Mouse (Mus musculus) bone marrow, adult 2 months (tissue): ENCODE measurements around the gene Gfpt2.

Source experiments
- CTCF ChIP-seq: fragments of 200-500 bp; IDR thresholded peaks from 2 replicates; pipeline ENCODE4 v1.5.1; 2011; ENCODE audit warnings: low read length, control low read depth; ENCODE audit not compliant: control insufficient read depth, insufficient read depth
- POLR2A ChIP-seq: fragments of 200-500 bp; IDR thresholded peaks from 2 replicates; pipeline ENCODE4 v1.6.1; 2011; ENCODE audit warnings: low read depth, mild to moderate bottlenecking, control low read depth, low read length, borderline replicate concordance; ENCODE audit not compliant: control insufficient read depth

- TF ChIP-seq CTCF: no peak
- TF ChIP-seq POLR2A: no peak
Observed at GRCm38 (mm10) chr11:49798931-49799330, 5.0 kb downstream of the Gfpt2 start.
